Mouse (Mus musculus) liver, adult 2 months (tissue): ENCODE measurements around the gene Rpl19.

ENCODE experiments used
- CTCF ChIP-seq: fragments of 200-500 bp; IDR thresholded peaks from 2 replicates; pipeline ENCODE4 v1.5.1; 2011; ENCODE audit warnings: low read depth, low read length, control low read depth
- POLR2A ChIP-seq: fragments of 200-500 bp; IDR thresholded peaks from 2 replicates; pipeline ENCODE4 v1.6.1; 2011; ENCODE audit warnings: low read length, control low read depth; ENCODE audit not compliant: insufficient read depth; ENCODE audit errors: extremely low read depth

- TF ChIP-seq CTCF (no peak), POLR2A (no peak)
Measured at GRCm38 (mm10) chr11:98035977-98036377, 9.5 kb downstream of the Rpl19 start.
